Mouse (Mus musculus): ENCODE measurements around the gene Trim42. TPM values are rescaled to one million over a fixed set of nuclear protein-coding genes. Genes with fewer than 3 reads are reported as not detected.

Gene Trim42
- polyA plus RNA-seq, 1 experiment from 2014 or later, result not detected

GRCm38 (mm10) chr9:97315421-97316055 lies 54.2 kb downstream of the Trim42 start:
- H3K36me3 ChIP-seq (ENCODE audit: control insufficient read depth, insufficient read depth, low read length), result no peaks in the 10 kb centered on the region
- H3K9me3 ChIP-seq (ENCODE audit: control insufficient read depth, low read length), result no peaks in the 10 kb centered on the region
- H3K9ac ChIP-seq (ENCODE audit: low read depth, low read length), result no peak overlapping the region
- no peak overlapping the region for H3K4me2 ChIP-seq (ENCODE audit: low read depth, low read length)
- H3K4me1 ChIP-seq (ENCODE audit: control insufficient read depth, insufficient read depth, low read length), result no peaks in the 10 kb centered on the region
- DNase-seq (ENCODE audit: low spot score), result no peak
- H3K4me3 ChIP-seq (ENCODE audit: low read depth, low read length), result no peak overlapping the region
- H3K27me3 ChIP-seq (replicated peaks; ENCODE audit: control insufficient read depth, insufficient read depth, low read length), result no peaks in the 10 kb centered on the region
- 68% methylated on average over 10 of the region's 10 CpGs for WGBS
- no peak overlapping the region for H3K27ac ChIP-seq (replicated peaks; ENCODE audit: low read depth, low read length)
- no peak for ATAC-seq (ENCODE audit: low read depth)

GRCm38 (mm10) chr9:97311614-97312013 lies 58.1 kb downstream of the Trim42 start:
- DNase-seq (ENCODE audit: low spot score) (no peak), ATAC-seq (ENCODE audit: low read depth) (no peak)
- Histone ChIP-seq H3K4me3 (ENCODE audit: low read depth, low read length) (no peak overlapping the region), H3K4me1 (ENCODE audit: control insufficient read depth, insufficient read depth, low read length) (no peaks in the 10 kb centered on the region), H3K4me2 (ENCODE audit: low read depth, low read length) (no peak overlapping the region), H3K27me3 (replicated peaks; ENCODE audit: control insufficient read depth, insufficient read depth, low read length) (no peaks in the 10 kb centered on the region), H3K9me3 (ENCODE audit: control insufficient read depth, low read length) (no peaks in the 10 kb centered on the region), H3K36me3 (ENCODE audit: control insufficient read depth, insufficient read depth, low read length) (no peaks in the 10 kb centered on the region), H3K27ac (replicated peaks; ENCODE audit: low read depth, low read length) (no peak overlapping the region), H3K9ac (ENCODE audit: low read depth, low read length) (no peak overlapping the region)
- 87% methylated on average over 7 of the region's 7 CpGs for WGBS

- no peaks in the 10 kb centered on the region for H3K9me3 ChIP-seq (ENCODE audit: control insufficient read depth, low read length)
- H3K9ac ChIP-seq (ENCODE audit: low read depth, low read length), result no peak overlapping the region
- no peaks in the 10 kb centered on the region for H3K36me3 ChIP-seq (ENCODE audit: control insufficient read depth, insufficient read depth, low read length)
- H3K27ac ChIP-seq (replicated peaks; ENCODE audit: low read depth, low read length), result no peak overlapping the region
- H3K4me1 ChIP-seq (ENCODE audit: control insufficient read depth, insufficient read depth, low read length), result no peaks in the 10 kb centered on the region
- WGBS, result 87% methylated on average over 7 of the region's 7 CpGs
- DNase-seq (ENCODE audit: low spot score) (no peak), ATAC-seq (ENCODE audit: low read depth) (no peak)
- no peaks in the 10 kb centered on the region for H3K27me3 ChIP-seq (replicated peaks; ENCODE audit: control insufficient read depth, insufficient read depth, low read length)
- no peak overlapping the region for H3K4me2 ChIP-seq (ENCODE audit: low read depth, low read length)
- H3K4me3 ChIP-seq (ENCODE audit: low read depth, low read length), result no peak overlapping the region
These were observed 60.2 kb downstream of the Trim42 start for GRCm38 (mm10) chr9:97309509-97310053.

GRCm38 (mm10) chr9:97307705-97308485 lies 61.9 kb downstream of the Trim42 start:
- Histone ChIP-seq H3K27ac (replicated peaks; ENCODE audit: low read depth, low read length) (no peak overlapping the region), H3K36me3 (ENCODE audit: control insufficient read depth, insufficient read depth, low read length) (no peaks in the 10 kb centered on the region), H3K27me3 (replicated peaks; ENCODE audit: control insufficient read depth, insufficient read depth, low read length) (no peaks in the 10 kb centered on the region), H3K4me2 (ENCODE audit: low read depth, low read length) (no peak overlapping the region), H3K9ac (ENCODE audit: low read depth, low read length) (no peak overlapping the region), H3K4me3 (ENCODE audit: low read depth, low read length) (no peak overlapping the region), H3K9me3 (ENCODE audit: control insufficient read depth, low read length) (no peaks in the 10 kb centered on the region), H3K4me1 (ENCODE audit: control insufficient read depth, insufficient read depth, low read length) (no peaks in the 10 kb centered on the region)
- WGBS, result 46% methylated on average over 6 of the region's 6 CpGs
- DNase-seq (ENCODE audit: low spot score) (no peak), ATAC-seq (ENCODE audit: low read depth) (no peak)

Data from embryonic facial prominence, embryonic 14.5 days (tissue).